ENCODE assay signal across 27 mouse cellular contexts in the genomic region with DNA sequence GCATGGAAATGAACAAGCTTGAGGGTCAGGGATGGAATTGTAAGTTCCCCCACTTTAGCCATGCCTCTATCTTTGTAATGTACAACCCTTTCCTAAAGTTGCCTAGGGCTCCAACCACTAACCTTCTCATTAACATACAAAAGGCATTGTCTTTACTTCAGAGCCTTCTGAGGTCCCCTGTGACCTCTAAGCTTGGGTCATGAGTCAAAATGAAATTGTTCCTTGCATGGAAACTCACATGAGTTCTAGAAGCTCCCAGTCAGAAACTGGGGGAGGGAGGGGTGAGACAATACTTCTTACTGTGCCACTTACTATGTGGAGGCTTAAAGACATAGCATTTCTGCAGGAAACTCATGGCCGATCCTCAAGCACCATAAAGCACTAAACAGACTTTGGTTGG. TPM values are rescaled to one million over a fixed set of nuclear protein-coding genes. Genes with fewer than 3 reads are reported as not detected.
DNase-seq lines count a peak whose midpoint lies in the region; ATAC-seq and TF ChIP-seq lines count a peak whose summit lies in the region.
"Had no signal": no experiment of that assay in that cellular context is flagged by ENCODE, and none has a peak within 500 bp of the region (broad histone marks: within the 10 kb centered on the region; RNA-seq: fewer than 3 reads in every experiment).

No protein-coding gene starts in this region.

- no peaks in the 10 kb centered on the region for H3K9me3 ChIP-seq in CH12.LX (replicated peaks; ENCODE audit: low read length)
- no peaks in the 10 kb centered on the region for H3K9me3 ChIP-seq in kidney, embryonic 14.5 days (ENCODE audit: control insufficient read depth, low read length)
- H3K9me3 ChIP-seq: embryonic facial prominence, embryonic 10.5 days; embryonic facial prominence, embryonic 12.5 days; forebrain, embryonic 13.5 days; forebrain, embryonic 15.5 days; G1E had no signal

- TF ChIP-seq EP300 in CH12.LX (IDR thresholded peaks at IDR 0.05; ENCODE audit: low read length), result peak; percentile 96

- no peak overlapping the region for H3K9ac ChIP-seq in CH12.LX (ENCODE audit: insufficient read depth, low read depth)
- H3K9ac ChIP-seq in kidney, embryonic 14.5 days (ENCODE audit: low read depth, low read length), result no peak overlapping the region
- H3K9ac ChIP-seq: embryonic facial prominence, embryonic 12.5 days; forebrain, embryonic 13.5 days; forebrain, embryonic 15.5 days; forebrain, postnatal 0 days had no signal

- dilution Hi-C loops in CH12.LX (cut with MboI; ENCODE audit: extremely low pct_ligation_motif_present, extremely low pct_unique_long_range_greater_than_20kb, low sequenced_read_pairs), result no loop called here

- no peak for TF ChIP-seq POLR2A in CH12.LX (IDR thresholded peaks at IDR 0.05; ENCODE audit: low read depth, low read length)

- DNase-seq in CH12.LX (ENCODE audit: extremely low read depth), result peak; percentile 80
- DNase-seq in ES-CJ7 (ENCODE audit: low read depth, low spot score), result peak; percentile 31
- peak; percentile 40 for DNase-seq in R1 (ENCODE audit: low read depth, low spot score)
- DNase-seq in layer of hippocampus, adult 8-10 months (ENCODE audit: low spot score in 2 of 2), result no peak
- no peak for DNase-seq in layer of hippocampus, adult 9-11 months
- DNase-seq: adrenal gland, adult 8-10 months; adrenal gland, postnatal 14 days; adrenal gland, postnatal 36 days; cerebellum, adult 11-12 months; cerebellum, adult 2 months; cerebellum, adult 9-10 months; cerebellum, postnatal 10 days; cerebellum, postnatal 25 days; forebrain, postnatal 0 days had no signal

- no peak overlapping the region for H3K4me2 ChIP-seq in CH12.LX (ENCODE audit: insufficient read depth, low read depth, poor library complexity, severe bottlenecking)
- H3K4me2 ChIP-seq in kidney, embryonic 14.5 days (replicated peaks; ENCODE audit: low read depth, low read length), result no peak overlapping the region
- H3K4me2 ChIP-seq: embryonic facial prominence, embryonic 12.5 days; forebrain, embryonic 13.5 days; forebrain, embryonic 15.5 days had no signal

- H3K79me2 ChIP-seq in CH12.LX (replicated peaks; ENCODE audit: control insufficient read depth, extremely low read depth, insufficient read depth, poor library complexity, severe bottlenecking), result no peaks in the 10 kb centered on the region

- ATAC-seq in kidney, embryonic 14.5 days (ENCODE audit: low FRiP score, low TSS enrichment), result no peak
- ATAC-seq: activated CD4-positive, CD25-positive, alpha-beta regulatory T cell, adult 4 months; forebrain, embryonic 13.5 days; forebrain, embryonic 15.5 days; forebrain, postnatal 0 days; Patski had no signal

- H3K27ac ChIP-seq in CH12.LX (ENCODE audit: insufficient read depth, low read depth), result no peak overlapping the region
- no peak overlapping the region for H3K27ac ChIP-seq in kidney, embryonic 14.5 days (ENCODE audit: low read depth, low read length)
- H3K27ac ChIP-seq: embryonic facial prominence, embryonic 10.5 days; embryonic facial prominence, embryonic 12.5 days; forebrain, embryonic 13.5 days; forebrain, embryonic 15.5 days had no signal

- no peak for TF ChIP-seq RAD21 in CH12.LX (IDR thresholded peaks at IDR 0.05; ENCODE audit: low read depth, low read length)

- peaks cover 6 to 25% of the 10 kb centered on the region in 2 experiments for H3K4me1 ChIP-seq in CH12.LX (ENCODE audit: control insufficient read depth in 1 of 2, insufficient read depth in 2 of 2)
- H3K4me1 ChIP-seq in kidney, embryonic 14.5 days (ENCODE audit: control insufficient read depth, insufficient read depth, low read length), result no peaks in the 10 kb centered on the region
- H3K4me1 ChIP-seq: embryonic facial prominence, embryonic 10.5 days; embryonic facial prominence, embryonic 12.5 days; forebrain, embryonic 13.5 days; forebrain, embryonic 15.5 days had no signal

- H3K36me3 ChIP-seq in CH12.LX (replicated peaks in 1 of 2; ENCODE audit: control insufficient read depth in 1 of 2, insufficient read depth in 1 of 2, low read length in 1 of 2), result no peaks in the 10 kb centered on the region
- H3K36me3 ChIP-seq in kidney, embryonic 14.5 days (ENCODE audit: control insufficient read depth, insufficient read depth, low read length), result no peaks in the 10 kb centered on the region
- H3K36me3 ChIP-seq: embryonic facial prominence, embryonic 10.5 days; embryonic facial prominence, embryonic 12.5 days; forebrain, embryonic 15.5 days; G1E had no signal

- no peak for TF ChIP-seq CTCF in CH12.LX (conservative IDR thresholded peaks at IDR 0.05 in 1 of 2, IDR thresholded peaks at IDR 0.05 in 1 of 2; ENCODE audit: low read depth in 2 of 2, low read length in 2 of 2)

- in situ Hi-C loops in CH12.LX (cut with MboI; ENCODE audit: low pct_ligation_motif_present, low pct_unique_long_range_greater_than_20kb, low sequenced_read_pairs), result no loop called here

- no peaks in the 10 kb centered on the region for H3K27me3 ChIP-seq in CH12.LX (replicated peaks)
- H3K27me3 ChIP-seq in kidney, embryonic 14.5 days (ENCODE audit: control insufficient read depth, insufficient read depth, low read length), result no peaks in the 10 kb centered on the region
- H3K27me3 ChIP-seq: embryonic facial prominence, embryonic 12.5 days; forebrain, embryonic 13.5 days; forebrain, embryonic 15.5 days had no signal

- no peak overlapping the region for H3K4me3 ChIP-seq in CH12.LX (replicated peaks in 1 of 3; ENCODE audit: low read depth in 2 of 3, low read length in 2 of 3, poor library complexity in 1 of 3)
- no peak overlapping the region for H3K4me3 ChIP-seq in kidney, embryonic 14.5 days (ENCODE audit: low read length)
- H3K4me3 ChIP-seq: embryonic facial prominence, embryonic 10.5 days; embryonic facial prominence, embryonic 12.5 days; forebrain, embryonic 13.5 days; forebrain, embryonic 15.5 days had no signal

- WGBS in kidney, embryonic 14.5 days, result 75% methylated on average over 1 of the region's 1 CpGs

TF ChIP-seq in CH12.LX, 34 proteins besides CTCF, POLR2A, EP300 and RAD21:
- TF ChIP-seq RCOR1 (conservative IDR thresholded peaks at IDR 0.05; ENCODE audit: low read depth, low read length) (peak; percentile 69; the same call in 1 of the 2 replicates), ELF1 (IDR thresholded peaks at IDR 0.05; ENCODE audit: low read depth, low read length) (no peak), JUN (IDR thresholded peaks at IDR 0.05; ENCODE audit: insufficient read depth, low read depth, low read length) (peak; percentile 84), JUND (conservative IDR thresholded peaks at IDR 0.05; ENCODE audit: low read depth, low read length) (peak; percentile 93), ETS1 (conservative IDR thresholded peaks at IDR 0.05; ENCODE audit: low read depth, low read length) (peak; percentile 82), ZC3H11A (IDR thresholded peaks at IDR 0.05; ENCODE audit: low read depth, low read length) (no peak), CHD2 (IDR thresholded peaks at IDR 0.05; ENCODE audit: low read length) (peak; percentile 66; the same call in 1 of the 2 replicates), MYC (IDR thresholded peaks at IDR 0.05; ENCODE audit: low read depth, low read length) (no peak), SMC3 (IDR thresholded peaks at IDR 0.05; ENCODE audit: low read depth, low read length) (no peak; the same call in 1 of the 2 replicates), MAFK (IDR thresholded peaks at IDR 0.05; ENCODE audit: insufficient replicate concordance, low read length) (peak; percentile 63; the same call in 1 of the 2 replicates), TCF12 (IDR thresholded peaks at IDR 0.05; ENCODE audit: low read depth, low read length) (peak; percentile 56; the same call in 1 of the 2 replicates), MEF2A (IDR thresholded peaks at IDR 0.05; ENCODE audit: borderline replicate concordance, low read depth, low read length) (peak; percentile 72; the same call in 1 of the 2 replicates), ZNF384 (IDR thresholded peaks at IDR 0.05; ENCODE audit: low read depth, low read length) (no peak), KAT2A (IDR thresholded peaks at IDR 0.05; ENCODE audit: insufficient replicate concordance, low read length) (0 out of 2 replicates have a peak, but pooled peaks have one; percentile 62), HCFC1 (IDR thresholded peaks at IDR 0.05; ENCODE audit: low read depth, low read length) (no peak), MAZ (IDR thresholded peaks at IDR 0.05; ENCODE audit: low read depth, low read length) (peak; percentile 34; the same call in 1 of the 2 replicates), IRF4 (IDR thresholded peaks at IDR 0.05; ENCODE audit: low read depth, low read length) (peak; percentile 92), BHLHE40 (IDR thresholded peaks at IDR 0.05; ENCODE audit: low read depth, low read length) (peak; percentile 94)

RNA-seq across cellular contexts. Expression of a gene that starts 16.6 kb away (rescaled TPM):
- not detected in 2 replicates for total RNA-seq in CH12.LX (2012; rRNA removed)
- not detected in 2 replicates for total RNA-seq in CH12.LX (2014; rRNA removed)
- not detected in 2 replicates for polyA plus RNA-seq in CH12.LX (2012; ENCODE audit: insufficient read length, low read depth)
- not detected in 2 replicates for polyA plus RNA-seq in kidney, embryonic 14.5 days (2014; fragmentation: Nextera tagmentation; extraction: Ambion mirVana)
- not detected for total RNA-seq in layer of hippocampus, adult 8-10 months (2022)
- total RNA-seq: adrenal gland, adult 18-20 months; adrenal gland, adult 8-10 months; adrenal gland, postnatal 14 days; adrenal gland, postnatal 36 days; forebrain, postnatal 0 days; G1E had no signal
- polyA plus RNA-seq: activated CD4-positive, CD25-positive, alpha-beta regulatory T cell, adult 4 months; C2C12; cerebellum, adult 2 months; cortical plate, adult 2 months; embryonic facial prominence, embryonic 10.5 days; embryonic facial prominence, embryonic 12.5 days; embryonic facial prominence, embryonic 14.5 days; forebrain, embryonic 11.5 days; forebrain, embryonic 13.5 days; forebrain, embryonic 15.5 days; forebrain, postnatal 0 days; G1E; Patski had no signal

Comparison
In these comparisons a context has a peak if more than half of its experiments do, and no peak if none do; other contexts are left out.
1. DNase-seq: peak in CH12.LX (single experiment), ES-CJ7 (single experiment) and R1 (single experiment); none in layer of hippocampus, adult 8-10 months (0 of 2) and layer of hippocampus, adult 9-11 months (single experiment).